Mouse (Mus musculus): ENCODE results near the gene Mmgt2. TPM values are rescaled to one million over a fixed set of nuclear protein-coding genes. Genes with fewer than 3 reads are reported as not detected.

The Mmgt2 gene
- total RNA-seq, 2 experiments from 2014 or later, result 6.9 to 7.0 TPM

DNA sequence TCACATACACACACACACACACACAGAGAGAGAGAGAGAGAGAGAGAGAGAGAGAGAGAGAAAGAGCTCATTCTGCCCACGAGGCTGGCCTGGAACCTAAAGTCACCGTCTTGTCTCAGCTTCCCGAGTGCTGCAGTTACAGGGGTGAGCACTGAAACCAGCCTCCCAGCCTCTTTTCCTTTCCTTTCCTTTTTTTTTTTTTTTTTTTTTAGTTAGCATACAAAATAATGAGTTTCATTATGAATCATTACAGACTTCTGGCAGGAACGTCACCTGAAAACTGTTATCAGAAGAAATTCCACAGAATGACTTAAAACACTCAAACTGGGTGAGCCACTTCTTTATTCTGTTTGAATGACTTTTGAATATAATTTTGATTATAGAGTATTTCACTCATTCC, 31.5 kb downstream of the Mmgt2 start:
- no peak for DNase-seq (ENCODE audit: low spot score)
- intact Hi-C loops (cut with DNase I), result no loop called here

- intact Hi-C loops (cut with DNase I), result no loop called here
- DNase-seq (ENCODE audit: low spot score), result no peak
These were observed 43.1 kb downstream of the Mmgt2 start for GRCm38 (mm10) chr11:62691592-62691991.

- intact Hi-C loops (cut with DNase I), result no loop called here
- DNase-seq (ENCODE audit: low spot score), result no peak
These were observed 45.1 kb downstream of the Mmgt2 start for GRCm38 (mm10) chr11:62693299-62694184.

DNA sequence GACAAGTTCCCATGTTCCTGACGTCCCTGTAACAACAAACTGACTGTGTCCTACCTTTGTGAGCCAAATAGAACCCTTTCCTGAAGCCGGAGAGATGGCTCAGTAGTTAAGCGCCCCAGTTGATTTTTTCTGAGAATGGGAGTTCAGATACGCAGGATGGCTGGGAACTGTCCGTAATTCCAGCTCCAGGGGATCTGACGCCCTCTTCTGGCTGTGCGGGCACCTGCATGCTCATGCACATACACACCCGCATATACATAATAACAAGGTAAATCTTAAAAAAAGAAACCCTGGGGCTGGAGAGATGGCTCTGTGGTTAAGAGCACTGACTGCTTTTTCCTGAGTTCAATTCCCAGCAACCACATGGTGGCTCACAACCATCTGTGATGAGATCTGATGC, 46.7 kb downstream of the Mmgt2 start:
- intact Hi-C loops (cut with DNase I), result no loop called here
- no peak for DNase-seq (ENCODE audit: low spot score)

DNA sequence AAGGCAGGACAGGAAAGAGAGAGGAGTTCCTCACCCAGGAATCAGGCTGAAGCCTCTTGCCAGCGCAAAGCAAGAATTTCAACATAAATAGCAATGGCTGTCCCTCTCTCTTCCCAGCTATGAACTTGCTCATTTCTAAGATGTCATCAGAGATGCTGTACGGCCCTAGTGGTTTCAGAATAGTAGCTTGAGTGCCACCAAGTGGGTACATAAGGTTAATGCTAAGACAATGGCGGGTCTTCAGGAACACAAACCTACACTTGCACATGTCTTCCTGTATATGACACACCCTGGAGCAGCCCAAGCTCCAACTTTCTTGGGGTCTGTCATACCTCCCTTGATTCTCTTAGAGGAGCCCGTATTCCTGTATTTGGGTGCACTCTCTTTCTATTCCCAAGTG, 51.3 kb downstream of the Mmgt2 start:
- no peak for DNase-seq (ENCODE audit: low spot score)
- intact Hi-C loops (cut with DNase I), result no loop called here

GRCm38 (mm10) chr11:62701218-62701617, 52.8 kb downstream of the Mmgt2 start:
- intact Hi-C loops (cut with DNase I), result no loop called here
- no peak for DNase-seq (ENCODE audit: low spot score)

GRCm38 (mm10) chr11:62706141-62706540, 57.7 kb downstream of the Mmgt2 start:
- intact Hi-C loops (cut with DNase I), result no loop called here

GRCm38 (mm10) chr11:62708252-62708651, 59.8 kb downstream of the Mmgt2 start:
- no peak for DNase-seq (ENCODE audit: low spot score)
- intact Hi-C loops (cut with DNase I), result no loop called here

More at GRCm38 (mm10) chr11:62706141-62706540, 57.7 kb downstream of the Mmgt2 start:
- no peak for DNase-seq (ENCODE audit: low spot score)

- DNase-seq (ENCODE audit: low spot score), result no peak
- intact Hi-C loops (cut with DNase I), result no loop called here
These were observed 62.2 kb downstream of the Mmgt2 start for GRCm38 (mm10) chr11:62710657-62711056.

Other genes with a start within 250 kb of the Mmgt2 start
- 1 to 10 TPM; 2.8 to 3.3 TPM for gene Pigl, start 190.2 kb upstream of the Mmgt2 start, total RNA-seq (2021)
- gene Ncor1, start 190.1 kb upstream of the Mmgt2 start, total RNA-seq (2021), result 100 to 1,000 TPM; 126 TPM
- 10 to 100 TPM; 22.5 to 26.4 TPM for gene Cenpv, start 109.4 kb upstream of the Mmgt2 start, total RNA-seq (2021)
- 100 to 1,000 TPM; 561 to 624 TPM for gene Ubb, start 97.5 kb upstream of the Mmgt2 start, total RNA-seq (2021)
- 1 to 10 TPM; 2.4 to 3.3 TPM for gene Trpv2, start 74.2 kb upstream of the Mmgt2 start, total RNA-seq (2021)
- gene Lrrc75a, start 141 bp upstream of the Mmgt2 start, total RNA-seq (2021), result 1 to 10 TPM; 4.9 to 6.4 TPM
- 1 to 10 TPM; 2.4 to 2.8 TPM for gene Zfp287, start 83.2 kb downstream of the Mmgt2 start, total RNA-seq (2021)
- not detected for gene Gm10428, start 104.4 kb downstream of the Mmgt2 start, total RNA-seq (2021)
- 1 to 10 TPM; 1.6 to 2.3 TPM for gene Zfp286, start 140.8 kb downstream of the Mmgt2 start, total RNA-seq (2021)
- gene Trim16, start 171.6 kb downstream of the Mmgt2 start, total RNA-seq (2021), result 1 to 10 TPM; 5.4 to 6.5 TPM
- under 1 TPM; 0.17 to 0.26 TPM for gene Fbxw10, start 198.4 kb downstream of the Mmgt2 start, total RNA-seq (2021)
- 10 to 100 TPM; 20.4 to 23.6 TPM for gene Tvp23b, start 230.8 kb downstream of the Mmgt2 start, total RNA-seq (2021)

Data from heart, postnatal 25 days (tissue).